Mouse (Mus musculus) C2C12 (cell line): ENCODE results near the gene Fads2.

ENCODE experiments used
- CTCF ChIP-seq: IDR thresholded peaks from one replicate; pipeline ENCODE4 v1.5.1; 2011; ENCODE audit not compliant: control insufficient read depth, insufficient read depth, insufficient read length
- MAX ChIP-seq: IDR thresholded peaks from one replicate; pipeline ENCODE4 v1.6.1; 2011; ENCODE audit warnings: mild to moderate bottlenecking, control low read depth

GRCm38 (mm10) chr19:10093829-10094228 is 7.7 kb downstream of the Fads2 start:
- no peak for TF ChIP-seq CTCF
- TF ChIP-seq MAX = no peak
